Mouse (Mus musculus) CH12.LX (cell line): ENCODE data around the gene Calr. TPM values are rescaled to one million over a fixed set of nuclear protein-coding genes. Genes with fewer than 3 reads are reported as not detected.

Source experiments
- DNase-seq: peaks from one replicate; pipeline ENCODE4 v3.0.0-alpha.2; 2013; ENCODE audit errors: extremely low read depth
- H3K27ac ChIP-seq: 2 replicates; pipeline ENCODE4 v1.5.1; 2012; ENCODE audit warnings: low read depth, mild to moderate bottlenecking, control low read depth, moderate library complexity; ENCODE audit not compliant: insufficient read depth
- H3K27me3 ChIP-seq: replicated peaks from 2 replicates; pipeline ENCODE3; 2012; ENCODE audit warnings: inconsistent platforms
- H3K36me3 ChIP-seq, 2 experiments: replicated peaks in 1 of 2; 2 replicates each; pipeline versions ENCODE3 to v1.6.1; 2012; ENCODE audit warnings: inconsistent platforms in 1 of 2, low read length in 1 of 2, mild to moderate bottlenecking in 1 of 2, mixed read lengths in 1 of 2, moderate library complexity in 1 of 2; ENCODE audit not compliant: control insufficient read depth in 1 of 2, insufficient read depth in 1 of 2
- H3K4me1 ChIP-seq, 2 experiments: 2 replicates each; pipeline ENCODE4 v1.6.1; 2012; ENCODE audit warnings: inconsistent platforms in 1 of 2, moderate library complexity in 1 of 2; ENCODE audit not compliant: insufficient read depth in 2 of 2, control insufficient read depth in 1 of 2
- H3K4me2 ChIP-seq: 2 replicates; pipeline ENCODE4 v1.6.1; 2012; ENCODE audit warnings: low read depth, mild to moderate bottlenecking, control low read depth; ENCODE audit not compliant: poor library complexity, insufficient read depth, severe bottlenecking
- H3K4me3 ChIP-seq, 3 experiments: fragments of 150-350 bp in 1 of 3; sonication (generic) in 1 of 3; replicated peaks in 1 of 3; 2 replicates each; pipeline versions ENCODE3 to v1.5.1; 2011 to 2012; ENCODE audit warnings: low read depth in 2 of 3, low read length in 2 of 3, mild to moderate bottlenecking in 2 of 3, moderate library complexity in 2 of 3, control low read depth in 1 of 3, improper control_type of control experiment in 1 of 3, inconsistent platforms in 1 of 3, mixed read lengths in 1 of 3; ENCODE audit not compliant: poor library complexity in 1 of 3
- H3K79me2 ChIP-seq: replicated peaks from 2 replicates; pipeline ENCODE4 v1.6.1; 2012; ENCODE audit warnings: mild to moderate bottlenecking, moderate library complexity; ENCODE audit not compliant: control insufficient read depth, poor library complexity, insufficient read depth, severe bottlenecking; ENCODE audit errors: extremely low read depth
- H3K9ac ChIP-seq: 2 replicates; pipeline ENCODE4 v1.6.1; 2012; ENCODE audit warnings: low read depth, mild to moderate bottlenecking, control low read depth, moderate library complexity; ENCODE audit not compliant: insufficient read depth
- H3K9me3 ChIP-seq: replicated peaks from 2 replicates; pipeline ENCODE3; 2012; ENCODE audit warnings: low read length, inconsistent platforms, mixed read lengths
- BHLHE40 ChIP-seq: IDR thresholded peaks from 2 replicates; pipeline ENCODE4 v1.6.1; 2011; ENCODE audit warnings: mild to moderate bottlenecking, low read depth, low read length, improper control_type of control experiment
- CHD2 ChIP-seq: IDR thresholded peaks from 2 replicates; pipeline ENCODE4 v1.6.1; 2011; ENCODE audit warnings: low read length, improper control_type of control experiment
- CTCF ChIP-seq, 2 experiments: IDR thresholded peaks in 1 of 2; conservative IDR thresholded peaks in 1 of 2; 2 replicates each; pipeline ENCODE4 v1.5.1; 2011 to 2012; ENCODE audit warnings: low read depth in 2 of 2, low read length in 2 of 2, improper control_type of control experiment in 1 of 2, inconsistent platforms in 1 of 2, mild to moderate bottlenecking in 1 of 2, moderate library complexity in 1 of 2
- ELF1 ChIP-seq: IDR thresholded peaks from 2 replicates; pipeline ENCODE4 v1.6.1; 2014; ENCODE audit warnings: low read depth, mild to moderate bottlenecking, inconsistent platforms, low read length, improper control_type of control experiment
- EP300 ChIP-seq: IDR thresholded peaks from 2 replicates; pipeline ENCODE4 v1.6.1; 2011; ENCODE audit warnings: low read length, improper control_type of control experiment
- HCFC1 ChIP-seq: IDR thresholded peaks from 2 replicates; pipeline ENCODE4 v1.6.1; 2012; ENCODE audit warnings: low read depth, mild to moderate bottlenecking, inconsistent platforms, low read length, improper control_type of control experiment
- IRF4 ChIP-seq: IDR thresholded peaks from 2 replicates; pipeline ENCODE4 v1.6.1; 2014; ENCODE audit warnings: low read depth, mild to moderate bottlenecking, inconsistent platforms, low read length, improper control_type of control experiment
- JUN ChIP-seq: IDR thresholded peaks from 2 replicates; pipeline ENCODE4 v1.6.1; 2011; ENCODE audit warnings: low read depth, mild to moderate bottlenecking, low read length, improper control_type of control experiment, moderate library complexity; ENCODE audit not compliant: insufficient read depth
- JUND ChIP-seq: conservative IDR thresholded peaks from 2 replicates; pipeline ENCODE4 v1.6.1; 2011; ENCODE audit warnings: low read depth, low read length, improper control_type of control experiment
- KAT2A ChIP-seq: IDR thresholded peaks from 2 replicates; pipeline ENCODE4 v1.6.1; 2012; ENCODE audit warnings: low read length, improper control_type of control experiment, inconsistent platforms; ENCODE audit not compliant: insufficient replicate concordance
- MAFK ChIP-seq: IDR thresholded peaks from 2 replicates; pipeline ENCODE4 v1.6.1; 2011; ENCODE audit warnings: low read length, improper control_type of control experiment; ENCODE audit not compliant: insufficient replicate concordance
- MAX ChIP-seq: IDR thresholded peaks from 2 replicates; pipeline ENCODE4 v1.6.1; 2011; ENCODE audit warnings: low read length, improper control_type of control experiment
- MAZ ChIP-seq: IDR thresholded peaks from 2 replicates; pipeline ENCODE4 v1.6.1; 2012; ENCODE audit warnings: low read depth, mild to moderate bottlenecking, inconsistent platforms, low read length, improper control_type of control experiment, moderate library complexity
- MEF2A ChIP-seq: IDR thresholded peaks from 2 replicates; pipeline ENCODE4 v1.6.1; 2014; ENCODE audit warnings: low read depth, mild to moderate bottlenecking, inconsistent platforms, low read length, improper control_type of control experiment, borderline replicate concordance
- MYC ChIP-seq: IDR thresholded peaks from 2 replicates; pipeline ENCODE4 v1.6.1; 2011; ENCODE audit warnings: low read depth, mild to moderate bottlenecking, improper control_type of control experiment, low read length
- NELFE ChIP-seq: IDR thresholded peaks from 2 replicates; pipeline ENCODE4 v1.6.1; 2011; ENCODE audit warnings: low read depth, low read length, improper control_type of control experiment
- PAX5 ChIP-seq: IDR thresholded peaks from 2 replicates; pipeline ENCODE4 v1.6.1; 2012; ENCODE audit warnings: low read length, inconsistent platforms, mixed read lengths
- POLR2A ChIP-seq: IDR thresholded peaks from 2 replicates; pipeline ENCODE4 v1.6.1; 2011; ENCODE audit warnings: low read depth, mild to moderate bottlenecking, improper control_type of control experiment, low read length
- POLR2AphosphoS2 ChIP-seq: IDR thresholded peaks from 2 replicates; pipeline ENCODE4 v1.6.1; 2011; ENCODE audit warnings: low read depth, low read length, improper control_type of control experiment
- RAD21 ChIP-seq: IDR thresholded peaks from 2 replicates; pipeline ENCODE4 v1.6.1; 2011; ENCODE audit warnings: low read depth, mild to moderate bottlenecking, low read length, improper control_type of control experiment, moderate library complexity
- RCOR1 ChIP-seq: conservative IDR thresholded peaks from 2 replicates; pipeline ENCODE4 v1.6.1; 2012; ENCODE audit warnings: low read depth, mild to moderate bottlenecking, inconsistent platforms, low read length, improper control_type of control experiment
- SIN3A ChIP-seq: IDR thresholded peaks from 2 replicates; pipeline ENCODE4 v1.6.1; 2012; ENCODE audit warnings: low read length, improper control_type of control experiment, inconsistent platforms
- SMC3 ChIP-seq: IDR thresholded peaks from 2 replicates; pipeline ENCODE4 v1.6.1; 2011; ENCODE audit warnings: low read depth, low read length, improper control_type of control experiment
- UBTF ChIP-seq: IDR thresholded peaks from 2 replicates; pipeline ENCODE4 v1.6.1; 2012; ENCODE audit warnings: low read depth, mild to moderate bottlenecking, inconsistent platforms, low read length, improper control_type of control experiment, moderate library complexity
- USF1 ChIP-seq: IDR thresholded peaks from 2 replicates; pipeline ENCODE4 v1.6.1; 2014; ENCODE audit warnings: low read depth, mild to moderate bottlenecking, inconsistent platforms, low read length, improper control_type of control experiment
- ZC3H11A ChIP-seq: IDR thresholded peaks from 2 replicates; pipeline ENCODE4 v1.6.1; 2012; ENCODE audit warnings: low read depth, mild to moderate bottlenecking, inconsistent platforms, low read length, improper control_type of control experiment
- ZKSCAN1 ChIP-seq: IDR thresholded peaks from 2 replicates; pipeline ENCODE4 v1.6.1; 2012; ENCODE audit warnings: low read depth, inconsistent platforms, low read length, improper control_type of control experiment, borderline replicate concordance
- ZMIZ1 ChIP-seq: IDR thresholded peaks from 2 replicates; pipeline ENCODE4 v1.6.1; 2012; ENCODE audit warnings: low read depth, mild to moderate bottlenecking, inconsistent platforms, low read length, improper control_type of control experiment
- ZNF384 ChIP-seq: IDR thresholded peaks from 2 replicates; pipeline ENCODE4 v1.6.1; 2012; ENCODE audit warnings: low read depth, low read length, improper control_type of control experiment, inconsistent platforms
- dilution Hi-C: fragments of 300-500 bp; cut with MboI; formaldehyde crosslinking; loops from 2 replicates; pipeline ENCODE4 v1.14.3; 2020; ENCODE audit warnings: low sequenced_read_pairs; ENCODE audit not compliant: extremely low pct_unique_long_range_greater_than_20kb, extremely low pct_ligation_motif_present
- in situ Hi-C: fragments of 300-500 bp; cut with MboI; formaldehyde crosslinking; loops from 3 replicates; pipeline ENCODE4 v1.14.3; 2019; ENCODE audit warnings: low sequenced_read_pairs, low pct_ligation_motif_present, low pct_unique_long_range_greater_than_20kb, mixed read lengths
- polyA plus RNA-seq: library from polyadenylated mRNA; unstranded; fragments of >175 nt; gene quantifications from 2 replicates; pipeline ENCODE4 v1.2.1, GENCODE M21; 2012; ENCODE audit warnings: low read depth; ENCODE audit not compliant: insufficient read length
- total RNA-seq, 2 experiments: library from RNA; depleted of rRNA; stranded (reverse); fragments of 300-350 nt in 1 of 2; fragments of >200 nt in 1 of 2; gene quantifications; 2 replicates each; pipeline ENCODE4 v1.2.3; 2012 to 2014

Calr gene
- total and polyA plus RNA-seq, 3 experiments = 395 to 1,181 (median 627) TPM

DNA sequence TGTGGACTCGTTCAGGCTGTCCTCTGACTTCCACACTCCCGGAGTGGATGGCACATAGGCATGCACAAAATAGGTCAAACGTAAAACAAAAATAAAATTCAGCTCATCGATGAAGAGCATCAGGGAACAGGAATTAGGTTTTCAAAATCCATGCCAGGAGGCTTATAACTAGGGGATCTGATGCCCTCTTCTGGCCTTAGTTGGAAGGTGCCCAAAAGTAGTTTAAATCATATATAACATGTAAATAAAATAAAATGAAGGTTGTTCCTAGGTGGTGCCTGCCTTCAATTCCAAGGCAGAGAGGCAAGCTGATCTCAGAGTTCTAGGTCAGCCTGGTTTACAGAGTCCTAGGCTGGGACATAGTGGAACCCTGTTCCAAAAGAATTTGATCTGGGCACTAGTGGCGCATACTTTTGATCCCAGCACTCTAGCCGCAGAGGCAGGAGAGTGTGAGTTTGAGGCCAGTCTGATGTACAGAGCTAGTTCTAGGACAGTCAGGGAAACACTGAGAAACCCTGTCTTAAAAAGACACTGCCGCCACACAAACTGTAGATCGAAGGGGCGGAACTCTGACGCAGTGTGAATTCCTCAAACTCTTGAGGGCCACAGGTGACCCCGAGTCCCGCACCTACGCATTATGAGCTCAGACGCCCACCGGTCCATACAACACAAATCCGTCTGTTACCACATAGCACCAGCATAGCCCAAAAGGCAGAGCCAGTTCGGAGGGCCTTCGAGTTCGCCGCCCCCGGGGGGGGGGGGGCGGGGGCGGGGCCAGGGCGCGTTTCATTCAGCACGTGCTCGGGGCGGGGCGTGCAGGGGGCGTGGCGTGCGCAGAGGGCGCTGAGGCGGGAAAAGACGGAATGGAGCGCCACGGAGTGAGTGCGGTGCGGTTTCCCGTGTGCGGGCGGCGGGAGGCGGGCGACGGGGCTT lies 24.9 kb upstream of the Calr start, which contains the start of gene Syce2:
Gene Syce2 (plus strand): TSS at position 736 of the 933 bp plus-strand sequence.
- Histone ChIP-seq H3K4me1 (no peaks in the 10 kb centered on the region), H3K9me3 (no peaks in the 10 kb centered on the region), H3K9ac (no peak within 1 kb of the TSS), H3K79me2 (no peaks in the 10 kb centered on the region), H3K4me3 (no peak within 1 kb of the TSS), H3K4me2 (no peak within 1 kb of the TSS), H3K27ac (no peak within 1 kb of the TSS), H3K36me3 (peaks cover 31 to 75% of the 10 kb centered on the region in 2 experiments), H3K27me3 (no peaks in the 10 kb centered on the region)
- dilution Hi-C loops (no loop called here), in situ Hi-C loops (no loop called here)
- TF ChIP-seq CTCF (conservative IDR thresholded peaks at IDR 0.05 in 1 of 2, IDR thresholded peaks at IDR 0.05 in 1 of 2; ENCODE audit: low read depth in 2 of 2, low read length in 2 of 2) (peak in 1 of 2 experiments; percentile 41; a peak in 2 of 4 replicates), MAZ (no peak), RAD21 (peak; percentile 21), USF1 (no peak)
- peak; percentile 19 for DNase-seq

DNA sequence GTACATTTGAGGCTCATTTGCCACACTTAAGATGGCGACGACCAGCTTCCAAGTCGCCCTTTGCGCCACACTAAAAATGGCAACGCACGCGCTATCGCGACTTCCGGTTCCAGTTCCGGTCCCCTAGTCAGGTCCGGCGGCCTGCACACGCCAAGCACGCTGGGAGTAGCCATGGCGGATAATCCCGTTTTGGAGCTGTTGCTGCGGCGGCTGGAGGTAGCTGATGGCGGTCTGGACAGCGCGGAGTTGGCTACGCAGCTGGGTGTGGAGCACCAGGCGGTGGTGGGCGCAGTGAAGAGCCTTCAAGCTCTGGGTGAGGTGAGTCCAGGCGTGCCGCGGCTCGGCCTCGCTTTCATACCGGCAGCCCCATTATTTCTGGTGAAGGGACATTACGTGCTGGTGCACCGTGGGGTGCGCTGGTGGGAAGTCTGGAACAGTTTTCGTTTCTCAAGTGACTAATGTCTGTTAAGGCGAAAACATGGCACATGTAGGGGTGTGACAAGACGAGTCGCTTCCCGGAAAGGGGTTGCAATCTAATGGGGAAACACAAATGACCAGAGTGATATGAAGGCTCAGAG lies 10.2 kb upstream of the Calr start, which contains the start of gene Farsa:
Gene Farsa (plus strand): TSS at position 126 of the 578 bp plus-strand sequence.
- H3K4me3 ChIP-seq = peak within 1 kb of the TSS; percentile 91 to 99 (median 95)
- no peaks in the 10 kb centered on the region for H3K27me3 ChIP-seq
- H3K4me1 ChIP-seq = peaks cover 9 to 17% of the 10 kb centered on the region in 2 experiments
- H3K79me2 ChIP-seq = peaks cover 33% of the 10 kb centered on the region
- H3K9ac ChIP-seq = peak within 1 kb of the TSS; percentile 82
- no peaks in the 10 kb centered on the region for H3K9me3 ChIP-seq
- in situ Hi-C loops = no loop called here
- H3K27ac ChIP-seq = peak within 1 kb of the TSS; percentile 46; the same call in 1 of the 2 replicates
- peak within 1 kb of the TSS; percentile 88 for H3K4me2 ChIP-seq
- DNase-seq = peak; percentile 94
- peaks cover 23 to 35% of the 10 kb centered on the region in 2 experiments for H3K36me3 ChIP-seq
- dilution Hi-C loops = no loop called here
- TF ChIP-seq MYC = peak; percentile 91
- TF ChIP-seq ZC3H11A = no peak
- no peak for TF ChIP-seq EP300
- peak; percentile 35; the same call in 1 of the 2 replicates for TF ChIP-seq MEF2A
- TF ChIP-seq UBTF = no peak
- peak; percentile 90 for TF ChIP-seq ELF1
- no peak for TF ChIP-seq JUN
- TF ChIP-seq POLR2A = peak; percentile 98
- peak; percentile 75; the same call in 1 of the 2 replicates for TF ChIP-seq POLR2AphosphoS2
- no peak for TF ChIP-seq MAZ
- peak; percentile 66 for TF ChIP-seq SIN3A
- TF ChIP-seq ZKSCAN1 = no peak
- no peak for TF ChIP-seq USF1
- TF ChIP-seq KAT2A = peak; percentile 97
- no peak for TF ChIP-seq SMC3
- no peak for TF ChIP-seq MAFK
- TF ChIP-seq CHD2 = peak; percentile 16; the same call in 1 of the 2 replicates
- TF ChIP-seq BHLHE40 = peak; percentile 66
- TF ChIP-seq RCOR1 = peak; percentile 99
- TF ChIP-seq ZNF384 = no peak
- peak; percentile 98 for TF ChIP-seq HCFC1
- TF ChIP-seq PAX5 = no peak
- peak; percentile 96 for TF ChIP-seq NELFE
- TF ChIP-seq CTCF (conservative IDR thresholded peaks at IDR 0.05 in 1 of 2, IDR thresholded peaks at IDR 0.05 in 1 of 2; ENCODE audit: low read depth in 2 of 2, low read length in 2 of 2) = no peak
- peak; percentile 92 for TF ChIP-seq ZMIZ1
- TF ChIP-seq JUND = no peak
- peak; percentile 84 for TF ChIP-seq MAX
- peak; percentile 59; the same call in 1 of the 2 replicates for TF ChIP-seq IRF4
- no peak for TF ChIP-seq RAD21
